Mouse (Mus musculus) left cerebral cortex, adult 6 months (tissue): Measurements from ENCODE around the gene Galp. TPM values are rescaled to one million over a fixed set of nuclear protein-coding genes. Genes with fewer than 3 reads are reported as not detected.

Experiments used
- long read RNA-seq, 2 experiments: library from polyadenylated mRNA; unstranded; transcript quantifications; one replicate each; pipeline ENCODE4 v2.0.0; 2019 to 2020
- polyA plus RNA-seq: library from polyadenylated mRNA; unstranded; fragments of <200 nt; fragmentation: Nextera tagmentation; gene quantifications from 2 replicates; pipeline ENCODE4 v1.2.3, GENCODE M21; 2021

Galp gene
- not detected in 2 replicates for polyA plus RNA-seq
- long read RNA-seq, experiment 1, result 0 reads
- long read RNA-seq, experiment 2, result 0 reads

DNA sequence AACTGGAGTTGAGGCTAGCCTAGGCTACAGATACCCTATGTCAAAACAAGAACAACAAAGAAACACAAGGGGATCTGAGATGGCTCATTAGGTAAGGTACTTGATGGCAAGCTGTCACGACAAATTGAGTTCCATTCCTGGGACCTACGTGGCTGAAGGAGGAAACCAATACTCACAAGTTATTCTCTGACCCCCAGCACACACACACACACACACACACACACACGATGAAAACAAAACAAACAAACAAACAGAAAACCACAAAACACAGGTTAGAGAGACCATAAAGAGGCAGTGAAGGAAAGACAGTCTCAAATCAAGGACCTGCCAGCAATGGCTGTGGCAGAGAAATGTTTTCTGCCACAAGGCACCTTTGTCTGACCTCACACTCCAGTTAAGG lies at the start of gene Galp:
Gene Galp (plus strand): TSS at position 301 of the 400 bp plus-strand sequence.

DNA sequence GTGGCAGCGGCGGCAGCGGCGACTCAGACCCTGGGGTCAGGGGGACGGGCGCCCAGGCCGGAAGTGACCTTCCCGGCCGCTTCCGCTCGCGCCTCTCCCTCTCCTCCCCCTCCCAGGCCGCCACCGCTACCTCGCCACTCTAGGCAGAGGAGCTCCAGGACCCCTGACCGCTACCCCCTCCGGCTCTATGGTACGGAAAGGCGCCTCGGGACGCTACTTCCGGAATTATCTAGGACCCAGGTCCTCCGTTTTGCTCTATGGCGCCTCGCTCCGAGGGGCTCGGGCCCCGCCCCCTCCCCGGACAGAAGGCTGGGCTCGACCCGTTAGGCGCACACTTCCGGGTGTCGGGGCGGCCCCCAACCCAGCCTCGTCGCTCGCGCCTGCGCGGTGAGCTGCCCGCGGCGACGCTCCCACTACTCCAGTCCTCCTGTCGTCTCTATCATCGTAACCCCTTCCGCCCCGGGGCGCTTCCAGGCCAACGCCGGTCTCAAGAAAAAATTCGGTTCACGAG lies 40.9 kb upstream of the Galp start, which contains the start of gene Zfp787:
Gene Zfp787 (minus strand): TSS at position 97 of the 511 bp plus-strand sequence.

DNA sequence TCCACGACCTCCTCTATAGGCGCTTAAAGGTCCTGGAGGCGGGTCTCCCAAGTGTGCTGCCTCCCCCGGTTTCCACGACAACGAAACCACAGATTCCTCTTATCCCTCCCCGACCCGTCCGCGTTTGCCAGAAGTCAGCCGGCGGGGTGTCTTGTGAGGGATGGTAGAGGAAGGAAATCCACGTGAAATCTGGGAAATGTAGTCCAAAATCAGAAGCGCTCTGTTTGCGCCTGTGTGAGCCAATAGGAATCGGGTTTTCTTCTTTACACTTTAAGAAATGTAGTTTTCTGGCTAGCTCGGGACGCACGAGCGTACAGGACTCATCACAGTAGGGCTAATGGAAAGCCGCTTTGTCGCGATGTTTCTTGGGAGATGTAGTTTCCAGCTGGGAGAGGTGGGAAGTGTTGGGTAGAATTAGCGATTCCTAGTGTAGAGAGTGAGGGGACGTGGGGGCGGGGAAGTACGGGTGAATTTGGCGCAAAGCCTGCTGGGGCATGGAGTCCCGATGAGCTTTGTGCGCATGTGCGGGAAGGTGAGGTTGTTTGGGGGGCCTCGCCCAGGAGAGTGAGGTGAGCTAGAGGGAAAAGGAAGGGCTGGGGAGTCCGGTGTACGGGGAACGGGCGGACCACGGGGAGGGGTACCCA lies 24.8 kb upstream of the Galp start, which contains the start of gene Zfp444:
Gene Zfp444 (plus strand): TSS at position 221 of the 644 bp plus-strand sequence.

DNA sequence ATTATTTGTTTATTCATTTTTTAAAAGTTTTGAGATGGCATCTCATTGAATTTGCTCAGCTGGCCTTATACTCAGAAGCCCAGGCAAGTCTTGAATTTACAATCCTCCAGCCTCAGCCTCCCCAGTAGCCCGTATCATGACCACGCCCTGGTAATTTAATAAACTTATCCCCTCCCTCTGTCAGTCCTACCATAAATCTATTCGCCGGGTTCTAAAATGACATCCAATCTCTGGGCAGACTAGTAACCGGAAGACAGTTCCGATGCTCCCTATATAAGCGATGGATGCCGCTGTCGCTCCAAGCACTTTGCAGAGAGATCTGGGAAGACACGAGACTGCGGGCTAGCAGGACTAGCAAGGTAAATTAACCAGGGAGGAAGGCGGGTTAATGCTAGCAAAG lies 25.1 kb downstream of the Galp start, which contains the start of gene Zscan5b:
Gene Zscan5b (plus strand): TSS at position 301 of the 400 bp plus-strand sequence.

DNA sequence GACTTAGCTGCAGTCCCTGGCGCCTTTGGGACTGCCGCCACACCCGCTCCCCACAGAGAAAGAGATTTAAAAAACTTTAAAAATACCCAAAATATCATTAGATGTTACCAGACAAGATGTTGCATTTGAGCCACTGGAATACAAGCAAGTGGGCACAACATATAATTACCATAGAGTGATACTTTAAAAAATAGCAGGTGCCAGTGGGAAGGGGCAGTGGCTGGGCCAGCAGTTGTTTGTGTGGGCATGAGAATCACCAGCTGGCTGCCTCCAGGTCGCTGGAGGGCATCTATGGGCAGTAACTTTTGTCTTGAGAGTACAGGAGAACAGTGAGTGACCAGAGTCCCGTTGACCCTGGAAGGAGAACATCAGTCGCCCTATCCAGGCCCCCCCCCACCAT lies 55.5 kb downstream of the Galp start, which contains the start of gene Epp13:
Gene Epp13 (plus strand): TSS at position 301 of the 400 bp plus-strand sequence.

Other genes starting within 250 kb of the Galp start
- not detected in 2 replicates for gene Vmn1r65, start 186.1 kb upstream of the Galp start, polyA plus RNA-seq
- not detected in 2 replicates for gene Nlrp4c, start 151.9 kb upstream of the Galp start, polyA plus RNA-seq
- gene Zfp787, start 41.1 kb upstream of the Galp start, polyA plus RNA-seq, result 9.8 and 15.7 TPM in 2 replicates
- gene Zfp444, start 24.9 kb upstream of the Galp start, polyA plus RNA-seq, result 39.0 and 51.1 TPM in 2 replicates
- gene Zscan5b, start 25.2 kb downstream of the Galp start, polyA plus RNA-seq, result not detected in 2 replicates
- gene Epp13, start 55.6 kb downstream of the Galp start, polyA plus RNA-seq, result not detected in 2 replicates
- 7.6 and 11.4 TPM in 2 replicates for gene Zfp667, start 89.5 kb downstream of the Galp start, polyA plus RNA-seq
- 5.6 and 6.3 TPM in 2 replicates for gene Zfp583, start 134.2 kb downstream of the Galp start, polyA plus RNA-seq
- gene Gm3854, start 146.7 kb downstream of the Galp start, polyA plus RNA-seq, result 1.5 and 2.5 TPM in 2 replicates
- gene Zfp78, start 166.2 kb downstream of the Galp start, polyA plus RNA-seq, result 2.7 and 4.1 TPM in 2 replicates
- 3.2 and 6.0 TPM in 2 replicates for gene Zfp28, start 186.2 kb downstream of the Galp start, polyA plus RNA-seq
- gene Smim17, start 201.6 kb downstream of the Galp start, polyA plus RNA-seq, result 4.0 and 5.4 TPM in 2 replicates
- 0.09 TPM in 1 of 2 replicates, not detected in the other for gene Gm20715, start 213.2 kb downstream of the Galp start, polyA plus RNA-seq
- 1.1 and 1.2 TPM in 2 replicates for gene Olfr1344, start 241.6 kb downstream of the Galp start, polyA plus RNA-seq